10 mouse cellular contexts compared by ENCODE assay signal in the genomic region with DNA sequence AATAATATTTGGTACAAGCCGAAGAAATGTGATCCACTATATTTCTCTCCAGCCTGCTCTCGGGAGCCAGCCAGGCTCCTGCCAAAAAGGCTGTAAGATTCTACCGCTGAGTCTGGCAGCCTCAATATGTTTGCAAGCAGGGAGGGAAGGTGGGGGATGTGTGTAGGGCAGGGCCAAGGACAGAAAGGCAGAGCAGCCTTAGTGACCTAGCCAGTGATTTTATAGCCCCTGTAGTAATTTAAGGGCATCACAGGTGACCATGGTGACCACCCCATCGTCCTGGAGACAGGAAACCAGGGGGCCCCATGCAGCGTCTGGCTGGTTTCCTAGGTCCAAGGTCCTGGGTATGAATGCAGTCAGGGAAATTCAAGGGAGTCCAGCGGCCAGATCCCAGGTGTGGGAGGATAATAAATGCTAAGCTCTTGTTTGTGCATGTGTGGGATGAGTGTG. TPM values are rescaled to one million over a fixed set of nuclear protein-coding genes. Genes with fewer than 3 reads are reported as not detected.
DNase-seq lines count a peak whose midpoint lies in the region; ATAC-seq lines count a peak whose summit lies in the region.
"Had no signal": no experiment of that assay in that cellular context is flagged by ENCODE, and none has a peak within 500 bp of the region (broad histone marks: within the 10 kb centered on the region; RNA-seq: fewer than 3 reads in every experiment).

No protein-coding gene starts in this region.

- H3K36me3 ChIP-seq in megakaryocyte, embryonic 14.5 days (replicated peaks; ENCODE audit: low read length), result no peaks in the 10 kb centered on the region
- no peaks in the 10 kb centered on the region for H3K36me3 ChIP-seq in embryonic facial prominence, embryonic 12.5 days
- H3K36me3 ChIP-seq in heart, embryonic 14.5 days (ENCODE audit: control insufficient read depth, insufficient read depth, low read length), result no peaks in the 10 kb centered on the region

- peak; percentile 42 to 65 for DNase-seq in kidney, postnatal 25 days
- peak; percentile 53 for DNase-seq in testis, postnatal 10 days (ENCODE audit: low spot score)
- DNase-seq in layer of hippocampus, adult 11-12 months (ENCODE audit: low spot score), result no peak
- DNase-seq in thymus, postnatal 25 days, result no peak

- H3K27me3 ChIP-seq in megakaryocyte, embryonic 14.5 days (replicated peaks), result no peaks in the 10 kb centered on the region
- no peaks in the 10 kb centered on the region for H3K27me3 ChIP-seq in embryonic facial prominence, embryonic 12.5 days
- H3K27me3 ChIP-seq in heart, embryonic 14.5 days (ENCODE audit: control insufficient read depth, insufficient read depth, low read length), result no peaks in the 10 kb centered on the region

- no peak overlapping the region for H3K4me2 ChIP-seq in embryonic facial prominence, embryonic 12.5 days (replicated peaks)
- no peak overlapping the region; the same call in 1 of the 2 replicates for H3K4me2 ChIP-seq in heart, embryonic 14.5 days (ENCODE audit: low read length)

- no peaks in the 10 kb centered on the region for H3K9me3 ChIP-seq in megakaryocyte, embryonic 14.5 days
- no peaks in the 10 kb centered on the region for H3K9me3 ChIP-seq in embryonic facial prominence, embryonic 12.5 days
- no peaks in the 10 kb centered on the region for H3K9me3 ChIP-seq in heart, embryonic 14.5 days (ENCODE audit: control insufficient read depth, low read length)

- ATAC-seq in megakaryocyte, adult 5-6 weeks (ENCODE audit: poor library complexity, severe bottlenecking), result no peak
- no peak for ATAC-seq in embryonic facial prominence, embryonic 12.5 days (ENCODE audit: insufficient number of reproducible peaks, insufficient read depth, low FRiP score, low TSS enrichment)
- no peak for ATAC-seq in heart, embryonic 14.5 days (ENCODE audit: insufficient number of reproducible peaks, insufficient read depth, low FRiP score, low read depth)

- peak overlapping the region; percentile 86 for H3K4me3 ChIP-seq in megakaryocyte, embryonic 14.5 days (replicated peaks)
- no peak overlapping the region for H3K4me3 ChIP-seq in embryonic facial prominence, embryonic 12.5 days
- no peak overlapping the region for H3K4me3 ChIP-seq in heart, embryonic 14.5 days (ENCODE audit: control insufficient read depth in 1 of 2, insufficient read depth in 1 of 2, low read depth in 1 of 2, low read length in 2 of 2)

- H3K9ac ChIP-seq in embryonic facial prominence, embryonic 12.5 days, result no peak overlapping the region
- peak overlapping the region; percentile 56; the same call in 1 of the 2 replicates for H3K9ac ChIP-seq in heart, embryonic 14.5 days (ENCODE audit: low read length)

- H3K27ac ChIP-seq in embryonic facial prominence, embryonic 12.5 days, result peak overlapping the region; percentile 69
- H3K27ac ChIP-seq in heart, embryonic 14.5 days (replicated peaks in 1 of 2; ENCODE audit: control insufficient read depth in 1 of 2, insufficient read depth in 1 of 2, low read depth in 2 of 2, low read length in 2 of 2), result peak overlapping the region; percentile 19 to 84; a peak in 2 of 4 replicates

- WGBS in embryonic facial prominence, embryonic 12.5 days, result 33% methylated on average over 6 of the region's 6 CpGs
- WGBS in heart, embryonic 14.5 days, result 40% methylated on average over 6 of the region's 6 CpGs

- H3K4me1 ChIP-seq in megakaryocyte, embryonic 14.5 days, result peaks cover 88% of the 10 kb centered on the region
- peaks cover 27% of the 10 kb centered on the region for H3K4me1 ChIP-seq in embryonic facial prominence, embryonic 12.5 days
- H3K4me1 ChIP-seq in heart, embryonic 14.5 days (ENCODE audit: control insufficient read depth in 2 of 2, insufficient read depth in 2 of 2, low read length in 2 of 2), result peaks cover 24 to 38% of the 10 kb centered on the region in 2 experiments

RNA-seq across cellular contexts. Expression of gene B4galt1, which starts 20.4 kb away (rescaled TPM):
- 43.8 and 101 TPM in 2 replicates for polyA plus RNA-seq in megakaryocyte, embryonic 14.5 days (2012; ENCODE audit: insufficient read depth, low replicate concordance)
- 75.4 and 79.4 TPM in 2 replicates for total RNA-seq in megakaryocyte, adult 5-6 weeks (2015)
- total RNA-seq in megakaryocyte, adult 5-6 weeks (2017), result 46.4 and 57.4 TPM in 2 replicates
- polyA plus RNA-seq in embryonic facial prominence, embryonic 12.5 days (2016; fragmentation: Nextera tagmentation; extraction: Ambion mirVana), result 34.4 and 37.9 TPM in 2 replicates
- 58.5 and 60.6 TPM in 2 replicates for polyA plus RNA-seq in heart, embryonic 14.5 days (2014; fragmentation: Nextera tagmentation; extraction: Ambion mirVana)

RNA-seq across cellular contexts. Expression of gene Spink4, which starts 45.7 kb away (rescaled TPM):
- polyA plus RNA-seq in megakaryocyte, embryonic 14.5 days (2012; ENCODE audit: insufficient read depth, low replicate concordance), result not detected in 2 replicates
- not detected in 2 replicates for total RNA-seq in megakaryocyte, adult 5-6 weeks (2015)
- not detected in 2 replicates for total RNA-seq in megakaryocyte, adult 5-6 weeks (2017)
- not detected in 2 replicates for polyA plus RNA-seq in embryonic facial prominence, embryonic 12.5 days (2016; fragmentation: Nextera tagmentation; extraction: Ambion mirVana)
- polyA plus RNA-seq in heart, embryonic 14.5 days (2014; fragmentation: Nextera tagmentation; extraction: Ambion mirVana), result 7.6 and 12.1 TPM in 2 replicates
- total RNA-seq: hematopoietic stem cell, adult 5-6 weeks; neutrophil, adult 5-6 weeks had no signal

Comparison
In these comparisons a context has a peak if more than half of its experiments do, and no peak if none do; other contexts are left out.
1. DNase-seq: peak in kidney, postnatal 25 days (2 of 2) and testis, postnatal 10 days (single experiment); none in layer of hippocampus, adult 11-12 months (single experiment) and thymus, postnatal 25 days (single experiment).